Mouse (Mus musculus): ENCODE data around the gene Ppia.
"Not testable (repeated sequence)": the region's sequence is repeated elsewhere in the genome, so short reads cannot be mapped to it uniquely, and the experiment has no call there.

The Ppia gene

GRCm38 (mm10) chr11:6443102-6443501 lies 27.9 kb downstream of the Ppia start:
- no peak for DNase-seq

- no peak for DNase-seq
Observed at GRCm38 (mm10) chr11:6443727-6444076, 28.5 kb downstream of the Ppia start.

- DNase-seq: peak; percentile 100
Observed at GRCm38 (mm10) chr11:6444077-6444853, 29.0 kb downstream of the Ppia start, which contains the start of gene H2afv. Gene H2afv, minus strand, starts transcription at chr11:6444443.

- no peak for DNase-seq
Observed at GRCm38 (mm10) chr11:6445441-6445840, 30.2 kb downstream of the Ppia start.

- DNase-seq: no peak
Observed at GRCm38 (mm10) chr11:6445951-6446350, 30.7 kb downstream of the Ppia start.

GRCm38 (mm10) chr11:6447493-6447892 lies 32.2 kb downstream of the Ppia start:
- no peak for DNase-seq

GRCm38 (mm10) chr11:6448155-6448554 lies 32.9 kb downstream of the Ppia start:
- DNase-seq: not testable (repeated sequence)

GRCm38 (mm10) chr11:6456083-6456482 lies 40.8 kb downstream of the Ppia start:
- no peak for DNase-seq

- DNase-seq: no peak
Observed at GRCm38 (mm10) chr11:6463159-6463837, 48.1 kb downstream of the Ppia start.

- peak; percentile 78 for DNase-seq
Observed at GRCm38 (mm10) chr11:6465122-6465521, 49.9 kb downstream of the Ppia start.

GRCm38 (mm10) chr11:6468541-6468940 lies 53.3 kb downstream of the Ppia start:
- no peak for DNase-seq

Data from cerebellum, adult 9-10 months (tissue).